Mouse (Mus musculus) forebrain, embryonic 16.5 days (tissue): Measurements from ENCODE around the gene Skiv2l. TPM values are rescaled to one million over a fixed set of nuclear protein-coding genes. Genes with fewer than 3 reads are reported as not detected.
"Not testable (repeated sequence)": the region's sequence is repeated elsewhere in the genome, so short reads cannot be mapped to it uniquely, and the experiment has no call there.

Experiments used
- ATAC-seq: fragments of 200-750 bp; cut with Nextera tagmentation; 2 replicates; pipeline ENCODE4 v1.8.0; 2017; ENCODE audit warnings: mild to moderate bottlenecking, moderate library complexity
- H3K27ac ChIP-seq: fragments of 300-500 bp; sonication (generic); 2 replicates; pipeline ENCODE4 v1.5.1; 2014; ENCODE audit warnings: low read length, control low read depth
- H3K27me3 ChIP-seq: fragments of 300-500 bp; sonication (generic); replicated peaks from 2 replicates; pipeline ENCODE4 v1.6.1; 2014; ENCODE audit warnings: low read length; ENCODE audit not compliant: control insufficient read depth, insufficient read depth
- H3K36me3 ChIP-seq: fragments of 300-500 bp; sonication (generic); 2 replicates; pipeline ENCODE4 v1.6.1; 2014; ENCODE audit not compliant: control insufficient read depth, insufficient read depth
- H3K4me1 ChIP-seq: fragments of 300-500 bp; sonication (generic); replicated peaks from 2 replicates; pipeline ENCODE4 v1.6.1; 2014; ENCODE audit warnings: low read length; ENCODE audit not compliant: control insufficient read depth, insufficient read depth
- H3K4me2 ChIP-seq: fragments of 300-500 bp; sonication (generic); 2 replicates; pipeline ENCODE4 v1.6.1; 2014; ENCODE audit warnings: mild to moderate bottlenecking, low read length, control low read depth
- H3K4me3 ChIP-seq: fragments of 300-500 bp; sonication (generic); replicated peaks from 2 replicates; pipeline ENCODE4 v1.5.1; 2014; ENCODE audit warnings: mild to moderate bottlenecking, low read length, control low read depth
- H3K9ac ChIP-seq: fragments of 300-500 bp; sonication (generic); replicated peaks from 2 replicates; pipeline ENCODE4 v1.6.1; 2014; ENCODE audit warnings: low read depth, low read length, control low read depth
- H3K9me3 ChIP-seq: fragments of 300-500 bp; sonication (generic); 2 replicates; pipeline ENCODE4 v1.6.1; 2016; ENCODE audit warnings: low read length; ENCODE audit not compliant: control insufficient read depth
- WGBS: fragments of 180-500 bp; shearing (Covaris S2); extraction: QIAGEN DNeasy Blood & Tissue Kit; methylation state at CpG from one replicate; pipeline ENCODE4 v1.1.7; 2014; 5-methylcytosine and 5-hydroxymethylcytosine counted together
- polyA plus RNA-seq: library from polyadenylated mRNA; unstranded; fragments of >200 nt; fragmentation: Nextera tagmentation; extraction: Ambion mirVana; gene quantifications from 2 replicates; pipeline ENCODE4 v1.2.1, GENCODE M21; 2015

Skiv2l gene
- polyA plus RNA-seq, 1 experiment from 2014 or later = 65.6 TPM

- no peak overlapping the region for H3K27ac ChIP-seq
- no peaks in the 10 kb centered on the region; the same call in 1 of the 2 replicates for H3K9me3 ChIP-seq
- H3K4me3 ChIP-seq = no peak overlapping the region
- no peaks in the 10 kb centered on the region for H3K36me3 ChIP-seq
- no peak overlapping the region for H3K9ac ChIP-seq
- no peak for ATAC-seq
- H3K27me3 ChIP-seq = no peaks in the 10 kb centered on the region
- no peaks in the 10 kb centered on the region for H3K4me1 ChIP-seq
- H3K4me2 ChIP-seq = no peak overlapping the region
- WGBS = 62% methylated on average over 3 of the region's 3 CpGs
Measured at GRCm38 (mm10) chr17:34807176-34807575, 42.8 kb downstream of the Skiv2l start.

GRCm38 (mm10) chr17:34804871-34805562, 45.0 kb downstream of the Skiv2l start:
- Histone ChIP-seq H3K36me3 (no peaks in the 10 kb centered on the region), H3K4me2 (no peak overlapping the region), H3K27ac (no peak overlapping the region), H3K9me3 (no peaks in the 10 kb centered on the region; the same call in 1 of the 2 replicates), H3K9ac (no peak overlapping the region), H3K4me3 (no peak overlapping the region), H3K27me3 (no peaks in the 10 kb centered on the region), H3K4me1 (no peaks in the 10 kb centered on the region)
- 76% methylated on average over 6 of the region's 6 CpGs for WGBS
- no peak for ATAC-seq

GRCm38 (mm10) chr17:34804301-34804700, 45.7 kb downstream of the Skiv2l start, which contains the start of gene Cyp21a1:
Gene Cyp21a1 (minus strand): TSS chr17:34804561.
- not testable (repeated sequence) for H3K36me3 ChIP-seq, H3K27ac ChIP-seq, H3K4me1 ChIP-seq, H3K4me3 ChIP-seq, H3K27me3 ChIP-seq, H3K9ac ChIP-seq, H3K9me3 ChIP-seq, H3K4me2 ChIP-seq, ATAC-seq
- WGBS = 98% methylated on average over 4 of the region's 6 CpGs

GRCm38 (mm10) chr17:34803367-34803766, 46.6 kb downstream of the Skiv2l start:
- not testable (repeated sequence) for ATAC-seq, H3K4me2 ChIP-seq, H3K4me3 ChIP-seq, H3K4me1 ChIP-seq, H3K27ac ChIP-seq, H3K9ac ChIP-seq, H3K27me3 ChIP-seq, H3K9me3 ChIP-seq, H3K36me3 ChIP-seq
- WGBS = 94% methylated on average over 6 of the region's 6 CpGs

- not testable (repeated sequence) for H3K4me2 ChIP-seq, H3K4me1 ChIP-seq, H3K9ac ChIP-seq, H3K4me3 ChIP-seq, H3K9me3 ChIP-seq, H3K27me3 ChIP-seq, ATAC-seq, H3K27ac ChIP-seq, H3K36me3 ChIP-seq
- 87% methylated on average over 9 of the region's 9 CpGs for WGBS
Measured at GRCm38 (mm10) chr17:34802756-34803155, 47.3 kb downstream of the Skiv2l start.

- H3K27me3 ChIP-seq, ATAC-seq, H3K4me1 ChIP-seq, H3K9ac ChIP-seq, H3K27ac ChIP-seq, H3K9me3 ChIP-seq, H3K4me3 ChIP-seq, H3K4me2 ChIP-seq, H3K36me3 ChIP-seq: not testable (repeated sequence)
- WGBS = 94% methylated on average over 16 of the region's 16 CpGs
Measured at GRCm38 (mm10) chr17:34800781-34801305, 49.2 kb downstream of the Skiv2l start.

GRCm38 (mm10) chr17:34799531-34799925, 50.5 kb downstream of the Skiv2l start:
- H3K9me3 ChIP-seq = no peaks in the 10 kb centered on the region
- 91% methylated on average over 4 of the region's 4 CpGs for WGBS
- H3K9ac ChIP-seq = no peak overlapping the region
- H3K27ac ChIP-seq = no peak overlapping the region
- H3K4me1 ChIP-seq = no peaks in the 10 kb centered on the region
- no peaks in the 10 kb centered on the region for H3K27me3 ChIP-seq
- no peak overlapping the region for H3K4me3 ChIP-seq
- no peaks in the 10 kb centered on the region for H3K36me3 ChIP-seq
- no peak overlapping the region for H3K4me2 ChIP-seq
- ATAC-seq = no peak

GRCm38 (mm10) chr17:34798866-34799530, 51.0 kb downstream of the Skiv2l start:
- Histone ChIP-seq H3K27ac (no peak overlapping the region), H3K27me3 (no peaks in the 10 kb centered on the region), H3K9ac (no peak overlapping the region), H3K9me3 (no peaks in the 10 kb centered on the region), H3K4me1 (no peaks in the 10 kb centered on the region), H3K4me3 (no peak overlapping the region), H3K4me2 (no peak overlapping the region), H3K36me3 (no peaks in the 10 kb centered on the region)
- WGBS = 91% methylated on average over 13 of the region's 17 CpGs
- no peak for ATAC-seq

- not testable (repeated sequence) for H3K36me3 ChIP-seq, H3K27me3 ChIP-seq, H3K4me2 ChIP-seq, H3K9ac ChIP-seq, ATAC-seq, H3K27ac ChIP-seq, H3K9me3 ChIP-seq, H3K4me3 ChIP-seq, H3K4me1 ChIP-seq
- WGBS = 78% methylated on average over 6 of the region's 7 CpGs
Measured at GRCm38 (mm10) chr17:34798071-34798470, 51.9 kb downstream of the Skiv2l start.
